Mouse (Mus musculus): ENCODE results near the gene Faim2.
A peak's percentile ranks its signal among the peaks of the same experiment; 100 is the strongest.

Gene Faim2

GRCm38 (mm10) chr15:99469067-99469466 lies 58.9 kb downstream of the Faim2 start:
- DNase-seq (ENCODE audit: low read depth, low spot score), result peak; percentile 44

DNA sequence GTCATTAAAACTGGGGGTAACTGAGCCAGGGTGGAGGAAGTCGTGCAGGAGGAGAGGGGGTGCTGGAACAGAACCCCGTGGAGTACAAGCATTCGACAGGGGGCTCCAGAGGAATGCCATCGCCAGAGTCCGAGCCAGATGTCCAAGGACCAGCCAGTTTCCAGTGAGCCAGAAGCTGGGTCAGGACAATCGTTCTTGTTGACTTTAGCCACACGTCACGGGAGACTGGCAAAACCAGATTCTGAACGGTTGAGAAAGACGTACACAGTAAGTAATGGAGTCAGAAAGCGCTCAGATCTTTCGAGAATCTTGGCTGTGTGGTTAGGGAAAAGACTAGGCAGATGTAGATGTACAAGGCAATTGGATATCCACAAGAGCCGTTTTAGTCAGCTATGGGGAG lies 64.8 kb downstream of the Faim2 start:
- no peak for DNase-seq (ENCODE audit: low read depth, low spot score)

GRCm38 (mm10) chr15:99457606-99458401 lies 70.2 kb downstream of the Faim2 start, which contains the start of gene Nckap5l:
Nckap5l (minus strand) TSS chr15:99457748.
- peak; percentile 92 for DNase-seq (ENCODE audit: low read depth, low spot score)

DNA sequence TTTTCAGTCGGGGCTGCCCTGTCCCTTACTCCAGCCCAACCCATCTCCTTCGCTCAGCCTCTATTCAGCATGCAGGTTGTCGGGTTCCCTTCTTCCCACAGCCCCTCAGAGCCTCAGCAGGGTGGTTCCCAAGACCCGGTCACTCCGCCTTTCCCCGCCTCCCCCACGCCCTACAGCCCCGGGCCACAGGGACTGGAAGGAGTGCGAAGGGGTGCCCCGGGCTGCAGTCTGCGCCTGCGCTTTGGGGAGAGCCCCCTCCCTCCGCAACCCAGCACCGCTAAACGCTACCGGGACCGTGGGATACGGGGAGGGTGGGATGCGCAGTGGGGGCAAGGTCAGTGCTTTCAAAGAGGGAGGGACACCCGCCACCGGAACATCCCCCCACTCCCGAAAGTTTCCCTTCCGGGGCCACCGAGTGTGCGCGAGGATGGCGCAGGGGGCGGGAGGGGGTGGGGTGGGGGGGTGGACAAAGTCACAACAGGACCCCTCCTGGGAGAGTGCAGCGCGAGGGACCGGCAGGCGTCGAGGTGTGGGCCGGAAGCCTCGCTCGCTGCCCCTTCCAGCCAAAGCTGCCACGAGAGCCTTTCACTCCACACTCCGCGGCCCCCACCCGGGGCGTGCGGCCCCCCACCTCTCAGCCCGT lies 70.9 kb downstream of the Faim2 start:
- DNase-seq (ENCODE audit: low read depth, low spot score), result peak; percentile 45

- DNase-seq (ENCODE audit: low read depth, low spot score), result no peak
These were observed 71.5 kb downstream of the Faim2 start for GRCm38 (mm10) chr15:99456338-99456962.

GRCm38 (mm10) chr15:99455415-99455814 lies 72.5 kb downstream of the Faim2 start:
- DNase-seq (ENCODE audit: low read depth, low spot score), result no peak

DNA sequence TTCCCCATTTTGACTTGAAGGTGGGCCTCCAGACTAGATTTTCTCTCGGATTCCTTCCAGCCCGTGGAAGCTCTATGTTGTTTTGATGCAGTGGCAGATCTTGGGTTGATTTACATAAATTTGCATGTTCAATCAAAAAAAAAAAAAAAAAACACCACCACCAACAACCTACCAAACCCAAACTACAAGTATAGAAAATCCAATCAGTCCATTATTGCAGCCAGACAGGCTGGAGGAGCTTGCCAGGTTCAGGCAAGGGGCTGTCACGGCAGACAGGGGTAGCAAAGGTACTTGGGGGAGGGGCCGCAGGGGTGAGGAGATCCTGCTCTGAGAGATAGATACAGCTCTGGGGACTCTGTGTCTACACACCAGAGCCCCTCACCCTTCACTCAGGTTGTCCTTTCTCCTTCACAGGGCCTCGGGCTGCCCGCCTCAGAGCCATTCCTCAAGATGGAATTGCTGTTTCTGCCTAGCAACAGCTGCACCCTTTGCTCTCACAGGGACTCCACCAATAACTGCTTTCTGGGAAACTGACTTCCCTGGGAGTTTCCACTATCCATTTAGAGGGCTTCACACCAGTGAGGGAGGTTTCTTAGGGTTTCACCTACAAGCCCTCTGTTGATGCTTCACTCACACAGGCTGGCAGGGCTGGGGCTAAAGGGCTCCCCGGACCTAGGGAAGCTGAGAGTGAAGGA lies 73.2 kb downstream of the Faim2 start:
- DNase-seq (ENCODE audit: low read depth, low spot score), result no peak

DNA sequence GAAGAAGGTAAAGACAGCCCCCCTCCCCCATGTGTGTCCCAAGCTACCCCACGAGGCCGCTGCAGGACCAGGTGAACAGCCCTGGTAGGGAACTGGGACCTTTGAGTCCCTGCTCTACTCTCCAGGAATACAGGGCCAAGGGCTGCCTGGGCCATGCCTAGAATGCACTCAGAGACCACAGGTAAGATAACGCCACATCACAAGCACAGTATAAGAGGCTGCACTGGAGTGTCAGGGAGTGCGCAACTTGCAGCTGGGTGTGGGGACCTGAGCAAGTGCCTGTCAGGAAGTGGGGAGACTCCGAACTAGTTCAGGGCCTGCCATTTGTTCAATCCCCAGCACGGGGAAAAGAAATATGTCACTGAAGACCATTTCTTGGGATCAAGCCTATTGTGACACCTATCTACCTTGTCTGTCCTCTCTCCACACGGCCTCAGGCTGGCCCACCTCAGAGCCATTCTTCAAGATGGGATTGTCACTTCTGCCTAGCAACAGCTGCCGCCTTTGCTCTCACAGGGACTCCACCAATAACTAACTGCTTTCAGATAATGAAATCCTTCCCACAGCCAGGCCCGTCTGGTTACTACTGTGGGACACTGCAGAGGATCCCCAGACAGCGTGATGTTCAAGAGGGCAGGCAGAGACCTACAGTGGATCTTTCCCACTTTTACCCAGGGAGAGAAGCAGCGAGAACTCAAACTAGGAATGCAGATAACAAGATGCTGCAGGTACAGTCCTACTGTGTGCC lies 74.6 kb downstream of the Faim2 start:
- no peak for DNase-seq (ENCODE audit: low read depth, low spot score)

DNA sequence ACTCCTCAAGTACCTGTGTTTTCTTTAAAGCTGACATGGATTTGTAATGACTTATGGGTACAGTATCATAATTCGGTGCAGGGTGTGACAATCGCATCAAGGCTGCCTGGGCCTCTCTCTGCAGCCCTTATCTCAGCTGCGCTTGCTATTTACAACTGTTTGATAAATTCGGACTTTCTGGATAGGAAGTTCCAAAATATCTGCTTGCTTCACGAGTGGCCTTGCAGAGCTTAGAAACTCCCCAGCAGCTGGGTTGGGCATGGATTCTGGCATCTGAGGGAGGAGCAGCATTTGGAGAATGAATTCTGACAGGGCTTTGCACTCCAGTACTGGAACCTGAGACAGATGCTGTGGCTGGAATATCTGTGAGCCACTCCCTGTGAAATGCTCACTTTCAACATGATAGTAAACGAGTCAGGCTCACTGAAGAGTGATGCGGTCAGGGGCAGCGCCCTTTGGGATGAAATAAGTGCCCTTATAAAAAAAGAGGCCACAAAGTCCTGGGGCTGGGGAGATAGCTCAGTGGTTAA lies 78.1 kb downstream of the Faim2 start:
- DNase-seq (ENCODE audit: low read depth, low spot score), result no peak

DNA sequence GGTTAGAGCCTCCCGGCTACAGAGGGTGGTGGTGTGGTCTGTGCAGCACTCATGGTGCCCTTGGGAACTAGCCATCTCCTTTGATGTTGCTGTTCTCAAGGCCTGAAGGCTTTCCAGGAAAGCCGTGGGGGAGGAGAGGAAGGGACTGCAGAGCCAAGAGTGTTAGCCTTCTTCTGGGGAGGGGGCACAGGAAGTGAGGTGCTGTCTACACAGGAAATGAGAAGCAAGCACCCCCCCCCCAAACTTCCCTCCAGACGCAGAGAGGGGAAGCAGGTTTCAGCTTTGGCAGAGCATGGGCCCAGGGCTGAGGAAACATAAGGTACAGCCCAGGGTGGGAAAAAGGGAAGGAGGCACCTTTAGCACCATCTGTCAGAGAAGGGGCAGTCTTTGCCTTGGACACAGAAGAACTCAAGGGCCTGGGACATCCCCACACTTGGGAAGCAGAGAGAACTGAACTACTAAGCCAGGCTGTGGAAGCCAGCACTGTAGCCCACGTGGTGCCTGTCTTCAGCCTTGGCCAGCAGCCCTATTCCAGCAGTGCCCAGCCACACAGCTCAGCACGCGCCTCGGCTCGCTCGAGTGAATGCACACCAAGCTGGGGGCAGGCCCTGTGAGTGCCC lies 78.7 kb downstream of the Faim2 start:
- DNase-seq (ENCODE audit: low read depth, low spot score), result no peak

Data from embryo, embryonic 11.5 days (tissue).